Mouse (Mus musculus): Measurements from ENCODE around the gene Sclt1.

DNA sequence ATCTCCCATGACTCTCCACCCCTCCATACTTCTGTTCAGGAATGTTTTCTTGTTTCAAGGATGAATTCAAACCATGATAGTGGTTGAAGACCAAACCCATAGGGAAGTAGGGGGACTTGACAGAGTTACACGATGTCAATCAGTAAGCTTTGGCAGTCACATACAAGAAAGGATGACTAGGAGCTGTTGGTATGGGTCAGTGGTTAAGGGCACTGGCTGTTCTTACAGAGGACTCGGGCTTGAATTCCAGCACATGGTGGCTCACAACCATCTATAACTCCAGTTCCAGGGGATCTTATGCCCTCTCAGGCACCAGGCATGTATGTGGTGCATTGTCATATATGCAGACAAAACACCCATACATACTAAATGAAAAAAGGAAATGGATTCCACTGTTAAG lies 165.1 kb downstream of the Sclt1 start:
- no peak for TF ChIP-seq HCFC1 (IDR thresholded peaks at IDR 0.05; ENCODE audit: borderline replicate concordance, insufficient read depth, low read length)
- no peak for TF ChIP-seq MAFK (IDR thresholded peaks at IDR 0.05; ENCODE audit: insufficient read depth, low read depth, low read length)
- no peak for TF ChIP-seq ZNF384 (IDR thresholded peaks at IDR 0.05; ENCODE audit: low read depth, low read length)

Data from ES-E14 (cell line).